Mouse (Mus musculus) frontal cortex, postnatal 10 days (tissue): ENCODE measurements around the gene Tas2r115.
"Not testable (repeated sequence)": the region's sequence is repeated elsewhere in the genome, so short reads cannot be mapped to it uniquely, and the experiment has no call there.

Source experiments
- DNase-seq, 2 experiments: peaks; one replicate each; pipeline ENCODE4 v3.0.0; 2022; ENCODE audit warnings: low spot score in 2 of 2, mixed read lengths in 1 of 2

Gene Tas2r115

GRCm38 (mm10) chr6:132737935-132738334 lies at the start of gene Tas2r115:
Gene Tas2r115, minus strand, starts transcription at chr6:132738035.
- no peak for DNase-seq

GRCm38 (mm10) chr6:132778062-132778461 lies 40.2 kb upstream of the Tas2r115 start, which contains the start of gene Tas2r136:
Gene Tas2r136, minus strand, starts transcription at chr6:132778162.
- DNase-seq: no peak

- no peak for DNase-seq
These were observed 24.0 kb upstream of the Tas2r115 start, which contains the start of gene Tas2r102 for GRCm38 (mm10) chr6:132761831-132762230. Gene Tas2r102, plus strand, starts transcription at chr6:132762131.

GRCm38 (mm10) chr6:132754430-132754829 lies 16.6 kb upstream of the Tas2r115 start, which contains the start of gene Tas2r124:
Gene Tas2r124, plus strand, starts transcription at chr6:132754730.
- DNase-seq: no peak

GRCm38 (mm10) chr6:132750206-132750605 lies 12.4 kb upstream of the Tas2r115 start:
- DNase-seq: no peak

GRCm38 (mm10) chr6:132711828-132712227 lies 26.0 kb downstream of the Tas2r115 start, which contains the start of gene Tas2r122:
Gene Tas2r122, minus strand, starts transcription at chr6:132711928.
- no peak for DNase-seq

GRCm38 (mm10) chr6:132700907-132701306 lies 36.9 kb downstream of the Tas2r115 start, which contains the start of gene Tas2r121:
Gene Tas2r121, minus strand, starts transcription at chr6:132701007.
- no peak for DNase-seq

- DNase-seq: not testable (repeated sequence)
These were observed 46.2 kb downstream of the Tas2r115 start for GRCm38 (mm10) chr6:132691596-132691995.
